Mouse (Mus musculus) limb, embryonic 14.5 days (tissue): ENCODE data around the gene Ahrr. TPM values are rescaled to one million over a fixed set of nuclear protein-coding genes. Genes with fewer than 3 reads are reported as not detected.

Source experiments
- ATAC-seq: fragments of 200-750 bp; cut with Nextera tagmentation; 2 replicates; pipeline ENCODE4 v1.8.0; 2017; ENCODE audit warnings: low read depth, moderate number of reproducible peaks, moderate TSS enrichment; ENCODE audit not compliant: low FRiP score
- DNase-seq: peaks from one replicate; pipeline ENCODE4 v3.0.0-alpha.2; 2015; ENCODE audit warnings: low spot score
- H3K27ac ChIP-seq: fragments of 300-500 bp; sonication (generic); replicated peaks from 2 replicates; pipeline ENCODE4 v1.5.1; 2014; ENCODE audit warnings: low read depth, mild to moderate bottlenecking, low read length, moderate library complexity, mixed read lengths
- H3K27me3 ChIP-seq: fragments of 300-500 bp; sonication (generic); 2 replicates; pipeline ENCODE4 v1.6.1; 2014; ENCODE audit warnings: low read length, mixed read lengths; ENCODE audit not compliant: control insufficient read depth, insufficient read depth
- H3K36me3 ChIP-seq: fragments of 300-500 bp; sonication (generic); 2 replicates; pipeline ENCODE4 v1.6.1; 2014; ENCODE audit warnings: mild to moderate bottlenecking, low read length, moderate library complexity, mixed read lengths; ENCODE audit not compliant: control insufficient read depth, insufficient read depth
- H3K4me1 ChIP-seq: fragments of 300-500 bp; sonication (generic); 2 replicates; pipeline ENCODE4 v1.6.1; 2014; ENCODE audit warnings: antibody characterized with exemption, low read length, mixed read lengths; ENCODE audit not compliant: control insufficient read depth, insufficient read depth
- H3K4me2 ChIP-seq: fragments of 300-500 bp; sonication (generic); replicated peaks from 2 replicates; pipeline ENCODE4 v1.6.1; 2014; ENCODE audit warnings: low read depth, mild to moderate bottlenecking, low read length, moderate library complexity; ENCODE audit not compliant: severe bottlenecking
- H3K4me3 ChIP-seq: fragments of 300-500 bp; sonication (generic); replicated peaks from 2 replicates; pipeline ENCODE4 v1.5.1; 2014; ENCODE audit warnings: low read length
- H3K9ac ChIP-seq: fragments of 300-500 bp; sonication (generic); 2 replicates; pipeline ENCODE4 v1.6.1; 2014; ENCODE audit warnings: mild to moderate bottlenecking, low read depth, low read length, moderate library complexity; ENCODE audit not compliant: severe bottlenecking
- H3K9me3 ChIP-seq: fragments of 300-500 bp; sonication (generic); 2 replicates; pipeline ENCODE4 v1.6.1; 2016; ENCODE audit warnings: low read length; ENCODE audit not compliant: control insufficient read depth
- POLR2A ChIP-seq: fragments of 200-500 bp; IDR thresholded peaks from 2 replicates; pipeline ENCODE4 v1.8.0; 2012; ENCODE audit warnings: inconsistent platforms, mild to moderate bottlenecking, moderate library complexity, borderline replicate concordance; ENCODE audit not compliant: insufficient read depth, insufficient read length; ENCODE audit errors: extremely low read depth
- WGBS: fragments of 180-500 bp; shearing (Covaris S2); extraction: QIAGEN DNeasy Blood & Tissue Kit; methylation state at CpG from one replicate; pipeline ENCODE4 v1.1.7; 2014; 5-methylcytosine and 5-hydroxymethylcytosine counted together
- polyA plus RNA-seq, 2 experiments: library from polyadenylated mRNA; depleted of rRNA in 1 of 2; stranded (reverse) in 1 of 2; unstranded in 1 of 2; fragments of >200 nt; fragmentation: Nextera tagmentation in 1 of 2; extraction: Ambion mirVana in 1 of 2; gene quantifications; 2 replicates each; pipeline versions ENCODE4 v1.2.1 to v1.2.3; 2012 to 2014

Ahrr gene
- polyA plus RNA-seq, 2 experiments: 1.9 to 3.7 TPM

- Histone ChIP-seq H3K4me3 (no peak overlapping the region), H3K9ac (no peak overlapping the region), H3K27me3 (no peaks in the 10 kb centered on the region), H3K36me3 (peaks cover 41% of the 10 kb centered on the region), H3K9me3 (no peaks in the 10 kb centered on the region), H3K27ac (no peak overlapping the region), H3K4me1 (no peaks in the 10 kb centered on the region), H3K4me2 (no peak overlapping the region)
- DNase-seq: no peak
- no peak for TF ChIP-seq POLR2A
- no peak; the same call in 1 of the 2 replicates for ATAC-seq
- 72% methylated on average over 6 of the region's 6 CpGs for WGBS
These were observed 9.5 kb upstream of the Ahrr start for GRCm38 (mm10) chr13:74301607-74301984.

GRCm38 (mm10) chr13:74300925-74301606 is 8.9 kb upstream of the Ahrr start:
- no peak for TF ChIP-seq POLR2A
- peaks cover 36% of the 10 kb centered on the region for H3K36me3 ChIP-seq
- no peak overlapping the region for H3K9ac ChIP-seq
- no peak overlapping the region for H3K27ac ChIP-seq
- no peaks in the 10 kb centered on the region for H3K27me3 ChIP-seq
- H3K4me1 ChIP-seq: no peaks in the 10 kb centered on the region
- no peak overlapping the region for H3K4me2 ChIP-seq
- peak; percentile 75; the same call in 1 of the 2 replicates for ATAC-seq
- no peaks in the 10 kb centered on the region for H3K9me3 ChIP-seq
- DNase-seq: peak; percentile 75
- H3K4me3 ChIP-seq: no peak overlapping the region
- 42% methylated on average over 4 of the region's 4 CpGs for WGBS

GRCm38 (mm10) chr13:74296376-74296775 is 4.2 kb upstream of the Ahrr start:
- Histone ChIP-seq H3K9ac (no peak overlapping the region), H3K27ac (no peak overlapping the region), H3K4me2 (no peak overlapping the region), H3K9me3 (no peaks in the 10 kb centered on the region), H3K36me3 (no peaks in the 10 kb centered on the region), H3K4me1 (no peaks in the 10 kb centered on the region), H3K4me3 (no peak overlapping the region), H3K27me3 (peaks cover 6% of the 10 kb centered on the region; the same call in 1 of the 2 replicates)
- ATAC-seq (no peak), DNase-seq (no peak)
- TF ChIP-seq POLR2A: no peak
- WGBS: 81% methylated on average over 7 of the region's 7 CpGs

GRCm38 (mm10) chr13:74289646-74290045 is 2.5 kb downstream of the Ahrr start:
- no peaks in the 10 kb centered on the region for H3K4me1 ChIP-seq
- no peak overlapping the region for H3K27ac ChIP-seq
- H3K36me3 ChIP-seq: no peaks in the 10 kb centered on the region
- ATAC-seq (no peak), DNase-seq (no peak)
- H3K9me3 ChIP-seq: no peaks in the 10 kb centered on the region
- no peak for TF ChIP-seq POLR2A
- H3K4me3 ChIP-seq: no peak overlapping the region
- no peak overlapping the region for H3K9ac ChIP-seq
- no peak overlapping the region for H3K4me2 ChIP-seq
- 78% methylated on average over 5 of the region's 5 CpGs for WGBS
- peaks cover 8% of the 10 kb centered on the region; the same call in 1 of the 2 replicates for H3K27me3 ChIP-seq

GRCm38 (mm10) chr13:74282299-74282698 is 9.8 kb downstream of the Ahrr start:
- Histone ChIP-seq H3K4me2 (no peak overlapping the region), H3K36me3 (no peaks in the 10 kb centered on the region), H3K9me3 (no peaks in the 10 kb centered on the region), H3K9ac (no peak overlapping the region), H3K27ac (no peak overlapping the region), H3K4me1 (no peaks in the 10 kb centered on the region), H3K27me3 (no peaks in the 10 kb centered on the region), H3K4me3 (no peak overlapping the region)
- DNase-seq (no peak), ATAC-seq (no peak)
- TF ChIP-seq POLR2A: no peak
- WGBS: 62% methylated on average over 1 of the region's 2 CpGs

- 78% methylated on average over 4 of the region's 4 CpGs for WGBS
These were observed 16.4 kb downstream of the Ahrr start for GRCm38 (mm10) chr13:74275726-74276125.

More at GRCm38 (mm10) chr13:74275726-74276125, 16.4 kb downstream of the Ahrr start:
- Histone ChIP-seq H3K9ac (no peak overlapping the region), H3K4me2 (no peak overlapping the region), H3K4me3 (no peak overlapping the region), H3K27ac (no peak overlapping the region), H3K36me3 (no peaks in the 10 kb centered on the region), H3K4me1 (no peaks in the 10 kb centered on the region), H3K9me3 (no peaks in the 10 kb centered on the region), H3K27me3 (no peaks in the 10 kb centered on the region)
- ATAC-seq (no peak), DNase-seq (no peak)
- TF ChIP-seq POLR2A: no peak
